Mouse (Mus musculus) stomach, embryonic 16.5 days (tissue): ENCODE results near the gene Lrrc23. TPM values are rescaled to one million over a fixed set of nuclear protein-coding genes. Genes with fewer than 3 reads are reported as not detected.

Source experiments
- ATAC-seq: fragments of 200-750 bp; cut with Nextera tagmentation; 2 replicates; pipeline ENCODE4 v1.8.0; 2017; ENCODE audit warnings: moderate number of reproducible peaks, moderate TSS enrichment; ENCODE audit not compliant: insufficient read depth, low FRiP score
- H3K27ac ChIP-seq: fragments of 300-500 bp; sonication (generic); 2 replicates; pipeline ENCODE4 v1.5.1; 2014; ENCODE audit warnings: low read length
- H3K27me3 ChIP-seq: fragments of 300-500 bp; sonication (generic); 2 replicates; pipeline ENCODE4 v1.6.1; 2014; ENCODE audit warnings: low read length, control low read depth, mixed read lengths; ENCODE audit not compliant: control insufficient read depth, insufficient read depth
- H3K36me3 ChIP-seq: fragments of 300-500 bp; sonication (generic); 2 replicates; pipeline ENCODE4 v1.6.1; 2014; ENCODE audit warnings: low read length; ENCODE audit not compliant: control insufficient read depth, insufficient read depth
- H3K4me1 ChIP-seq: fragments of 300-500 bp; sonication (generic); 2 replicates; pipeline ENCODE4 v1.6.1; 2014; ENCODE audit warnings: low read length, control low read depth, mixed read lengths; ENCODE audit not compliant: control insufficient read depth, insufficient read depth
- H3K4me2 ChIP-seq: fragments of 300-500 bp; sonication (generic); 2 replicates; pipeline ENCODE4 v1.6.1; 2014; ENCODE audit warnings: low read depth, low read length, mixed read lengths
- H3K4me3 ChIP-seq: fragments of 300-500 bp; sonication (generic); replicated peaks from 2 replicates; pipeline ENCODE4 v1.5.1; 2014; ENCODE audit warnings: mild to moderate bottlenecking, low read length
- H3K9ac ChIP-seq: fragments of 300-500 bp; sonication (generic); 2 replicates; pipeline ENCODE4 v1.6.1; 2014; ENCODE audit warnings: low read length
- H3K9me3 ChIP-seq: fragments of 300-500 bp; sonication (generic); replicated peaks from 2 replicates; pipeline ENCODE4 v1.6.1; 2016; ENCODE audit warnings: low read length, control low read depth; ENCODE audit not compliant: control insufficient read depth
- WGBS: fragments of 180-500 bp; shearing (Covaris S2); extraction: QIAGEN DNeasy Blood & Tissue Kit; methylation state at CpG from one replicate; pipeline ENCODE4 v1.1.7; 2014; 5-methylcytosine and 5-hydroxymethylcytosine counted together
- polyA plus RNA-seq: library from polyadenylated mRNA; unstranded; fragments of >200 nt; fragmentation: Nextera tagmentation; extraction: Ambion mirVana; gene quantifications from 2 replicates; pipeline ENCODE4 v1.2.1, GENCODE M21; 2015

Lrrc23 gene
- polyA plus RNA-seq, 1 experiment from 2014 or later: 0.53 TPM

DNA sequence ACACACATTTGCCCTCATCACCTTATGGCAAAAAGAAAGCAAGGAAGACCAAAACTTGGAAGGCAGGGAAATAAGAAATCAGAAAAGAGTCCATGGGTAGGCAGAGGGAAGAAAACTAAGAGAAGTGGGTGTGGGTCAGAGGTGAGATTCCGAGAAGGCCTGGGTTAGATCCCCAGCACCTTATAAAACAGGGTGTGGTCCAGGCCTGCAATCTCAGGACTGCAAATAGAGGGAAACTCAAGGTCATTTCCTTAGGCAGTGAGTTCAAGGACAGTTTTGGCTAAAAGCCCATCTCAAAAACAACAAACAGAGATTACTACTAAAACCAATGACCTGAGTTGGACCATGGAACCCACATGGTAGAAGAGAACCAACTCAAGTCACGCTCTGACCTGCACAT is 25.7 kb downstream of the Lrrc23 start:
- Histone ChIP-seq H3K4me1 (peaks cover 28% of the 10 kb centered on the region), H3K9me3 (no peaks in the 10 kb centered on the region), H3K27me3 (no peaks in the 10 kb centered on the region), H3K36me3 (no peaks in the 10 kb centered on the region; the same call in 1 of the 2 replicates), H3K27ac (no peak overlapping the region), H3K4me2 (no peak overlapping the region), H3K4me3 (no peak overlapping the region), H3K9ac (no peak overlapping the region)
- WGBS: 85% methylated on average over 2 of the region's 2 CpGs
- ATAC-seq: no peak

DNA sequence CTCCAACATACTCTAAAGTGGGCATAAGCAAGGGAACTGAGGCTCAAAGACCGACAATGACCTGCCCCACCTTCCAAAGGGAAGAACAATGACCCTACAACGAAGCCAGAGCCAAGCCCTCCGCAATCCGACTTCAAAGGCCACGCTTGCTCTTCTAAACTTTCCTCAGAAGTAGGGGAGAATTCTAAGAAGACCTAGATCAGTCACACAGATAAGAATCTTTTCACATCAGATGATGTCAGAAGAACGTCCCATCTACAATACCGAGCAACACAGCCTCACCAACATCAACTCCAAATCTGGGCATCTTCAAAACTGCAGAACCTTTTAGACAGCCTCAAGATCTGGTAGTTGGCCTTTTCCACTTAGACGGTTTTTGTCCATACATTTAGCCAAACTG is 29.1 kb downstream of the Lrrc23 start:
- Histone ChIP-seq H3K4me1 (peaks cover 23% of the 10 kb centered on the region), H3K9me3 (no peaks in the 10 kb centered on the region), H3K4me3 (no peak overlapping the region), H3K9ac (no peak overlapping the region), H3K27me3 (no peaks in the 10 kb centered on the region), H3K36me3 (peaks cover 7% of the 10 kb centered on the region; the same call in 1 of the 2 replicates), H3K27ac (no peak overlapping the region), H3K4me2 (no peak overlapping the region)
- no peak for ATAC-seq
- 82% methylated on average over 8 of the region's 8 CpGs for WGBS

GRCm38 (mm10) chr6:124746654-124747632 is 32.6 kb downstream of the Lrrc23 start:
- no peak for ATAC-seq
- Histone ChIP-seq H3K9me3 (no peaks in the 10 kb centered on the region), H3K4me3 (no peak overlapping the region), H3K27me3 (no peaks in the 10 kb centered on the region), H3K9ac (peak overlapping the region; percentile 92), H3K36me3 (peaks cover 15% of the 10 kb centered on the region), H3K4me1 (peaks cover 16% of the 10 kb centered on the region), H3K27ac (no peak overlapping the region), H3K4me2 (peak overlapping the region; percentile 97)
- 82% methylated on average over 7 of the region's 7 CpGs for WGBS

GRCm38 (mm10) chr6:124746296-124746605 is 33.3 kb downstream of the Lrrc23 start:
- 0 out of 2 replicates have a peak, but pooled peaks have one; percentile 1 for ATAC-seq
- Histone ChIP-seq H3K27ac (peak overlapping the region; percentile 92), H3K9ac (peak overlapping the region; percentile 92), H3K9me3 (no peaks in the 10 kb centered on the region), H3K4me2 (peak overlapping the region; percentile 97), H3K36me3 (peaks cover 15% of the 10 kb centered on the region), H3K4me3 (peak overlapping the region; percentile 53), H3K27me3 (no peaks in the 10 kb centered on the region), H3K4me1 (peaks cover 20% of the 10 kb centered on the region)
- whole genome bisulfite sequencing: 19% methylated on average over 8 of the region's 8 CpGs

DNA sequence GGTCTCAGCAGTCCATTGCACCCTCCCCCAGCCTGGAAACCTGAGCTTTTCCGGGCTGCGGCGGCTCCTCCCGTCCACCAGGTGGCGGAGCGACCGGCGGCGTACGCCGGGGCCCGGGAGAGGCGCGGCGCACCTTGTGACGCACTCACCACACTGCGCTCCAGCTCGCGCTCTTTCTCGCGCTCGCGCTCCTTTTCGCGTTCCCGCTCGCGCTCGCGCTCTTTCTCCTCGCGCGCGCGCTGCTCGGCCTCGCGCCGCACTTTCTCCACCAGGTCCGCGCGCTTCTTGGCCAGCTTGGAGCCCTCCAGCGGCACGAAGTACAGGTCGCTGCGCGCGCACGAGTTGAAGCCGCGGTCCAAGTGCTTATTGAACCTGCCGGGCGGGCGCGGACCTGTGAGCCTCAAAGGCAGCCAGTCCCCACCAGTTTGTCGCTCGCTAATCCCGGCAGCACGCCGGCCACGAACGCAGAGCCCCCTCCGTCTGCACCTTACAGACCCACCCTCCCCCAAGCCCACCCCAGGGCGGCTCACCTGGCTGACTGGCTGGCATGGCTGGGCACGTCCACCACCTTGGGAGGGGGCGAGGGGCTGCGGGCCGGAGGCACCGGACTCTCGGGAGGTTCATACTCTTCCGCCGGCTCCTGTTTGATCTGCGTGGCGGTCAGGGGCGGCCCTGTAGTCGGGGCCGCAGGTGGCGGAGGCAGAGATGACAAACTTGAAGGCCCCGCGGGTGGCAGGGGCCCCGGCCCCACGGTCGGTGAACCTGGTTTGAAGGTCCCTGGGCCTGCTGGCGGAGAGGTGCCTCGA is 33.8 kb downstream of the Lrrc23 start:
- Histone ChIP-seq H3K27ac (peak overlapping the region; percentile 92), H3K4me1 (peaks cover 20% of the 10 kb centered on the region), H3K4me3 (peak overlapping the region; percentile 53), H3K9ac (peak overlapping the region; percentile 92), H3K9me3 (no peaks in the 10 kb centered on the region), H3K27me3 (no peaks in the 10 kb centered on the region), H3K4me2 (peak overlapping the region; percentile 97), H3K36me3 (peaks cover 15% of the 10 kb centered on the region)
- ATAC-seq: peak; percentile 84
- 2% methylated on average over 82 of the region's 85 CpGs for WGBS

GRCm38 (mm10) chr6:124744755-124745321 is 34.7 kb downstream of the Lrrc23 start:
- Histone ChIP-seq H3K4me2 (peak overlapping the region; percentile 97), H3K27ac (peak overlapping the region; percentile 29; the same call in 1 of the 2 replicates), H3K4me3 (peak overlapping the region; percentile 53)

GRCm38 (mm10) chr6:124743647-124744046 is 35.9 kb downstream of the Lrrc23 start:
- WGBS: 88% methylated on average over 8 of the region's 8 CpGs
- Histone ChIP-seq H3K36me3 (peaks cover 14% of the 10 kb centered on the region), H3K4me3 (no peak overlapping the region), H3K9ac (no peak overlapping the region), H3K4me1 (peaks cover 36% of the 10 kb centered on the region), H3K9me3 (no peaks in the 10 kb centered on the region), H3K4me2 (no peak overlapping the region), H3K27me3 (no peaks in the 10 kb centered on the region), H3K27ac (no peak overlapping the region)
- no peak for ATAC-seq

More at GRCm38 (mm10) chr6:124744755-124745321, 34.7 kb downstream of the Lrrc23 start:
- Histone ChIP-seq H3K9ac (peak overlapping the region; percentile 70), H3K9me3 (no peaks in the 10 kb centered on the region), H3K27me3 (no peaks in the 10 kb centered on the region), H3K4me1 (peaks cover 24% of the 10 kb centered on the region), H3K36me3 (peaks cover 15% of the 10 kb centered on the region)
- no peak for ATAC-seq
- WGBS: 70% methylated on average over 26 of the region's 26 CpGs

DNA sequence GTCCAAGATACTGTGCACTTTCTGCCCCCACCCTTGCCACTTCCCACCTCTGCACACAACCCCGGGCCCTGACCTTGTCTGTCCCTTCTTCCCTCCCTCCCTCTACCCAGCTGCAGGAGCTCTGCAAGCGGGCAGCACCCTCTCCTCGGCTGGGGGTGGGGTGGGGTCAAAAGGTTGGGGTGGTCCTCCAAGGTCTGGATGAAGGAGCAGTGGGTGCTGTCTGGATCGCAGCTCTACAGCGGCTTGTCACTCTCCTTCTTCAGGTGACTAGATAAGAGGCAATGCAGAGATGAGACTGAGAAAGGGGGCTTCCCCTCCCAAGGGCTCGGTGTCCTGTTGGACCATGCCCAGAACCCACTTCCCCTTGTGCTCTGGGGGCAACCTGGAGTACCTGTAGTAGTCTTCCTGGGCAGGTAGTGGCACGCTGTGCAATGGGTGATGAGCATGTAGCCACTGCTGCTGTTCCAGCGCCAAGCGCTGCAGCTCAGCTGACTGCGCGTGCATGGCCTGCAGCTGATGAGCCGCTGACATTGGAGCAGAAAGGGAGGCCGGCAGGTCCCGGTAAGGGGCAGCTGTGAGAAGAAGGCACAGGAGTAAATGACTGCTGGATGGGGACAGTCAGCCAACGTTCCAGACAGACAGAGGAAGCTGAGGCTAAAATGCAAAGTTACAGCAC is 36.5 kb downstream of the Lrrc23 start:
- Histone ChIP-seq H3K36me3 (peaks cover 11% of the 10 kb centered on the region), H3K4me3 (no peak overlapping the region), H3K4me2 (no peak overlapping the region), H3K9ac (peak overlapping the region; percentile 5; the same call in 1 of the 2 replicates), H3K27ac (no peak overlapping the region), H3K9me3 (no peaks in the 10 kb centered on the region), H3K4me1 (peaks cover 38% of the 10 kb centered on the region), H3K27me3 (no peaks in the 10 kb centered on the region)
- ATAC-seq: no peak
- whole genome bisulfite sequencing: 86% methylated on average over 15 of the region's 15 CpGs
